Mouse (Mus musculus): Measurements from ENCODE around the gene Slc37a1.

- no peak for TF ChIP-seq CTCF (IDR thresholded peaks at IDR 0.05; ENCODE audit: borderline replicate concordance, insufficient read depth, low read depth, low read length)
- no peak for TF ChIP-seq POLR2A (IDR thresholded peaks at IDR 0.05; ENCODE audit: borderline replicate concordance, insufficient read depth, low read length)
Measured at GRCm38 (mm10) chr17:31393811-31394210, 107.2 kb downstream of the Slc37a1 start.
